ENCODE assay signal across 24 mouse cellular contexts in the genomic region with DNA sequence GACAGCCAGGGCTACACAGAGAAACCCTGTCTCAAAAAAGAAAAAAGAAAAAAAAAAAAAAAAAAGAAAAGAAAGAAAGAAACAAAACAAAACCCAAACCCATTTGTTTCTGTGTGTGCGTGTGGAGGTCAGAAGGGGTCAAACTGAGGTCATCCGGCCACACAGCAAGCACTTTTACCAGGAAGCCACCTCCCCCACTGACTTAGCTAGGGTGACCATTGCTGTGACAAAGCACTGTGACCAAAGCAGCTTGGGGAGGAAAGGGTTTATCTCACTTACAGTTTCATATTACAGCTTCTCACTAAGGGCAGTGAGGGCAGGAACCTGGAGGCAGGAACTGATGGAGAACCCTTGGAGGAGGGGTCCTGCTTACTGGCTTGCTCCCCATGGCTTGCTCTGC. TPM values are rescaled to one million over a fixed set of nuclear protein-coding genes. Genes with fewer than 3 reads are reported as not detected.
"Had no signal": no experiment of that assay in that cellular context is flagged by ENCODE, and none has a peak within 500 bp of the region (broad histone marks: within the 10 kb centered on the region; RNA-seq: fewer than 3 reads in every experiment).

No protein-coding gene starts in this region.

- ATAC-seq: liver, postnatal 0 days; lung, postnatal 0 days; midbrain, embryonic 13.5 days; midbrain, embryonic 15.5 days had no signal

- DNase-seq: liver, postnatal 0 days; lung, adult 2 months; lung, postnatal 14 days; lung, postnatal 36 days; retina, postnatal 1 day; right cerebral cortex, adult 18-20 months; right cerebral cortex, postnatal 25 days; right cerebral cortex, postnatal 4 days; spleen, adult 18-20 months; thymus, adult 18-20 months; thymus, postnatal 14 days; thymus, postnatal 36 days had no signal

- H3K27me3 ChIP-seq: midbrain, embryonic 13.5 days; midbrain, embryonic 15.5 days; neural tube, embryonic 12.5 days had no signal

- H3K36me3 ChIP-seq: lung, embryonic 15.5 days; midbrain, embryonic 13.5 days; midbrain, embryonic 15.5 days; neural tube, embryonic 12.5 days had no signal

- H3K27ac ChIP-seq: lung, embryonic 15.5 days; macrophage; midbrain, embryonic 13.5 days; midbrain, embryonic 15.5 days; neural tube, embryonic 12.5 days had no signal

- H3K9ac ChIP-seq: liver, postnatal 0 days; lung, embryonic 15.5 days; midbrain, embryonic 13.5 days; midbrain, embryonic 15.5 days; neural tube, embryonic 12.5 days had no signal

- H3K9me3 ChIP-seq: lung, embryonic 15.5 days; midbrain, embryonic 13.5 days; midbrain, embryonic 15.5 days; neural tube, embryonic 12.5 days had no signal

- H3K4me3 ChIP-seq: lung, embryonic 15.5 days; midbrain, embryonic 13.5 days; midbrain, embryonic 15.5 days; neural tube, embryonic 12.5 days had no signal

RNA-seq across cellular contexts. Expression of gene Cacng8, which starts 18.1 kb away (rescaled TPM):
- total RNA-seq: megakaryocyte progenitor cell, adult 5-6 weeks; monocyte, adult 5-6 weeks; neutrophil, adult 5-6 weeks had no signal
- polyA plus RNA-seq: liver, postnatal 0 days; lung, adult 2 months; macrophage had no signal

RNA-seq across cellular contexts. Expression of gene Cacng7, which starts 39.6 kb away (rescaled TPM):
- total RNA-seq: megakaryocyte progenitor cell, adult 5-6 weeks; monocyte, adult 5-6 weeks; neutrophil, adult 5-6 weeks had no signal
- polyA plus RNA-seq: macrophage had no signal

RNA-seq across cellular contexts. Expression of gene Cacng6, which starts 51.6 kb away (rescaled TPM):
- total RNA-seq: megakaryocyte progenitor cell, adult 5-6 weeks; midbrain, postnatal 0 days; monocyte, adult 5-6 weeks; neutrophil, adult 5-6 weeks had no signal
- polyA plus RNA-seq: liver, postnatal 0 days; lung, embryonic 15.5 days; lung, postnatal 0 days; macrophage; midbrain, embryonic 11.5 days; midbrain, embryonic 13.5 days; midbrain, embryonic 15.5 days; small intestine, adult 2 months had no signal
